Mouse (Mus musculus) lung, postnatal 0 days (tissue): ENCODE data around the gene Bnc2.

Source experiments
- CTCF ChIP-seq: IDR thresholded peaks from 2 replicates; pipeline ENCODE4 v1.5.1; 2016; ENCODE audit warnings: antibody characterized with exemption, mild to moderate bottlenecking
- EP300 ChIP-seq: IDR thresholded peaks from 2 replicates; pipeline ENCODE4 v1.6.1; 2016; ENCODE audit warnings: antibody characterized with exemption, mild to moderate bottlenecking, control low read depth

GRCm38 (mm10) chr4:84431677-84432515 lies 243.2 kb downstream of the Bnc2 start:
- TF ChIP-seq CTCF (no peak), EP300 (no peak)
